Mouse (Mus musculus): ENCODE results near the gene Eme1.
"Not testable (repeated sequence)": the region's sequence is repeated elsewhere in the genome, so short reads cannot be mapped to it uniquely, and the experiment has no call there.

Gene Eme1

DNA sequence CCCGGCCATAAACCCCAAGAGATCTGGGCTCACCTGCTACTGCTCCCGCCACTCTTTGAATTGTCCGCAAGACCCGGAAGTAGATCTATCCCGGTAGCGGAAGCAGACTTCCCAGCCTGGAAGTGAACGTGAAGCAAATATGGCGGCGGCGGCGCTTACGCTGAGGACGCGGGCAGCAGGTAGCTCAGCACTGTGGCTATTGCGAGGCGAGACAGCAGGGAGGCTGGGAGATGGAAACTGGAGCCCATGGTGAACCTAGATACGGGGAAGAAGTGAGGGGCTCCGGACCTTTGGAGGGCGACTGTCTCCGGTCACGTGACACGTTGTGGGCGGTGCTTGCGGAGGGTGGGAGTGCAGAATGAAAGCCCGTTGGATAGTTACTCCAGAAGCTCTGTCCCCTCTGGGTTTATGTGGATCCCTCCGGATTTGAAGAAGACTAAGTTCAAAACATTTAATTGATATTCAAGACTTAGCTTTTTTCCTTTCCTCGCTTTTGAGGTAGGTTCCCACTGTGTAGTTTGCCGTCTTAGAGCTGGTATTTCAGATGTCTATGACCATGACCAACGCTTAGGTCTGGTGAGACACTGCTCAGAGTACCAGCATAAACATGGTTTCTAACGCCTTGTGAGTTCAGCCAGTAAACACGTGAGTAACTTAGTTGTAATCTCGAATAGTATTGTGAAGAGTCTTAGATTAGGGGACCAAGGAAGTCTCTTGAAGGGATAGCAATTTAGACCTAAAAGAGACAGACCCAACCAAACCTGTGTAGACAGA lies at the start of gene Eme1, which contains the start of gene Mrpl27:
Gene Eme1 (minus strand): TSS at position 302 of the 774 bp plus-strand sequence.
Gene Mrpl27 (plus strand): TSS at position 105 of the 774 bp plus-strand sequence.
- DNase-seq (ENCODE audit: low read depth), result peak; percentile 88

DNA sequence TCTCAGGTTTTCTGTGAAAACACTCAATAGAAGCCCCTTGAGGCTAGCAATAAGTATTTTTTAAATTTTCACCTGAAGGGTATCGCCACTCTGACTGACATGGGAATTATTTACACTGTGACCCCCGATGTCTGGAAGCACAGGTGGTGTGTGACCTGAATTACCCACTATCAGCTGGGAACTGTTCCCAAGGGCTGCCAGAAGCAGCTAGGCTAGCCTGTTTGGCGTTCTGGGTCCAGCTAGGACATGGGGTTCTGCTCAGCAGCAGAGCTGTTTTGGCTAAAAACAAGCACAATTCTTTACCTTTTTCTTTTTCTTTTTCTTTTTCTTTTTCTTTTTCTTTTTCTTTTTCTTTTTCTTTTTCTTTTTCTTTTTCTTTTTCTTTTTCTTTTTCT lies 48.4 kb upstream of the Eme1 start:
- no peak for DNase-seq (ENCODE audit: low read depth)

DNA sequence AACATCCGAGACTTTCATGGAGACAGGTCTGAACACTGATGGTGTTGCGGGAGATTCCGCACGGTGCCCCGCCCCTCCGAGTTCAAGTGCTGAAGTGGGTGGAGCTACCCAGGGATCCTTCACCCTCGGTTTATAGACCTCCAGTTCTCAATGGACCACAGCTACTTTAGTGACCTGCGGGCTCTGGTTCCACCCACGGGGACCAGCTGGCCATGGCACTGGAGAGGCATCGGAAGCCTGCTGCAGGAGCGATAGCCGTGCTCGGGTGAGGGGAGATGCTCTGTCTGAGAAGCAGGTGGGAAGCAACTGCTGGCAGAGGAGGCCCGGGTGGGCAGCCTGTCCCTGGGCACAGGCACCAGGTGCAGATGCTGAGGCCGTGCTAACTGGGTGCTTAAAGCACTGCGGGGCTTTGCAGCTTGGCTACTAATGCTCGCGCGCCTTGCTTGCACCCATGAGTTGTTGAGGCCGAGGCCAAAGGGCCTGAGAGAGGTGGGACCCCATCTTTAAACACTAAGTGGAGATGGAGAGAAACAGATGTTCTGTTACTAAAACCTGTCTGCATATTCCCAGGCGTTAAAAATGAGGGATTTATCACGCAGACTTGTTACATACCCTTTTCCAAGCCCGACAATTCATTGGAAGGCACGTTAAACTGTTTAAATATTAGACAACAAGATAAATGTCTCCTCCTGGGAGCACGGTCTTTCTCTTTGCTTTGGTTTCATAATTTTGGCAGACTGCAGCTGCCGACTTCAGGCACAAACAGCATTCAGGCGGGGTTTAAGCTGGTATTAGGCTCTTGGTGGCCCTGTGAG lies 47.8 kb upstream of the Eme1 start:
- DNase-seq (ENCODE audit: low read depth), result no peak

DNA sequence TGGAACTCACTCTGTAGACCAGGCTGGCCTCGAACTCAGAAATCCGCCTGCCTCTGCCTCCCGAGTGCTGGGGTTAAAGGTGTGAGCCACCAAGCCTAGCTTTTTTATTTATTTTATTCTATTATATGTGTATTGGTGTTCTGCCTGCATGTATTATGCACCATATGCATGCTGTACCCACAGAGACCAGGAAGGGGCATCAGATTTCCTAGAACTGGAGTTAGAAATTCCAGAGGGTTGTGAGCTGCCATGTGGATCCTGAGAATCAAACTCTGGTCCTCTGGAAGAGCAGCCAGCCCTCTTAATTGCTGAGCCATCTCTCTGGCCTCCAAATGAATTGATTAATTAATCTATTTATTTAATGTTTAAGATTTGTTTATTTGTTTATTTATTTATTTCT lies 45.6 kb upstream of the Eme1 start:
- DNase-seq (ENCODE audit: low read depth), result no peak

DNA sequence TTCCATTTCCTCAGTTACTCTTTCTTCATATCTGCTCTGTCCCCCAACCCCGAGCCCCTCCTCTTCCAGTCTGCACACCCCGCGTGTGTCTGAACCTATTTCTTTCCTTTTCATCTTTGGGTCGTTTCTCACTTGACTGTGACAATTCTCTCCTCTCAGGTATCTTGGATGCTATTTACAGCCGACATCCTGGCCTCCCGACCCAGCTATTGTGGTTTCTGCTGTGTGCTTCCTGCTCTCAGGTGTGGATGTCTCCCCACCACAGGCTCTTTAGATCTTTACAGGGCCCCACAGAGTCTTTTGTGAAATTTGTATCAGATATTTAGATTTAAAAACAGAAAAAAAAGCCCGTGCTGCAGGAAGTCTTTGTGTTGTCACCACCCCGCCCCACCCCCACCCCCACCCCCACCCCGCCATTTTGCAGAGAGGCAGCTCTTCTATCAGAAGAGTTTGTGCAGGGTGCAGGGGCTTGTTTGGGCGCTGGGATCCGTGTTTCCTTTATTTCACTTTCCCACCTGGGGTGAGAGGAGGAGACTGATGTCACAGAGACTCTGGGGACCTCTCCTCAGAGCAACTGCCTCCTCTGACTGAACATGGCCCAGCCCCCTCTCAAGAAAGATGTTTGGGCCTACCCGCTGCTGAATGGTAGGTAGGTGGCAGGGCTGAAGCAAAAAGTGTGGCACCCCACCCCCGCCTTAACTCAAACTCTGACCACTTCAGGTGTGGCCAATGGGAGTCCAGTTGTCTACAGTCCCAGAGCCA lies 44.1 kb upstream of the Eme1 start:
- DNase-seq (ENCODE audit: low read depth), result no peak

DNA sequence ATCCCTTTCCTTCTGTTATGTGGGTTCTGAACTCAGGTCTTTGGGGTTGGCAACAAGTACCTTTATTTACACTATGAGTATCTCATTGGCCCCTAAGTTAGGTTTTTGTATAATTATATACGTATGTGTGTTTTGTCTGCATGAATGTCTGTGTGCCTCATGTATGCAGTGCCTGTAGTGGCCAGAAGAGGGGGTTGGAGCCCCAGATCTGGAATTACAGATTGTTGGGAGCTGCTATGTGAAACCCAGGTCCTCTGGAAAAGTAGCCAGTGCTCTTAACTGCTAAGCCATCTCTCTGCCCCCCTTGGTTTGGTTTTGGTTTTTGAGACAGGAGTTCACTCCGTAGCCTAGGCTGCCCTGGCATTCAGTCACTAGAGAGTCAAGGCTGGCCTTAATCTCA lies 43.4 kb upstream of the Eme1 start:
- no peak for DNase-seq (ENCODE audit: low read depth)

DNA sequence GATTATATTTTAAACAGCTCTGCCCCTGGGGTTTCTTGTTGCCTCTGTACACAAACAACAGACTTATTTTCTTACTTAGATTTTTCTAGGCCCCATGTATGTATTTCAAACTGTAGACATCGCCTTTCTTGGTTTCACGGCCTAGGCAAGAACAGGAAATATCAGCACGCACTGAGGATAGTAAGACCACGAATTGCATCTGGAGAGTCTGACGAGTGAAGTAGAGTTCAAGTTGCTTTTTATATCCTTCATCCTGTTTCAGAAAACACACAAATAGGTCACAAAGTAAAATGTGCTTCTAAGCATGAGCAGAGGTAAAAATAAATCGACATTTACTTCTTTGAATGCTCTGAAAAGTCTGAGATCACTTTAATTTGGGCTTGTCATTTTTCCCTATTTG lies 41.7 kb upstream of the Eme1 start:
- no peak for DNase-seq (ENCODE audit: low read depth)

DNA sequence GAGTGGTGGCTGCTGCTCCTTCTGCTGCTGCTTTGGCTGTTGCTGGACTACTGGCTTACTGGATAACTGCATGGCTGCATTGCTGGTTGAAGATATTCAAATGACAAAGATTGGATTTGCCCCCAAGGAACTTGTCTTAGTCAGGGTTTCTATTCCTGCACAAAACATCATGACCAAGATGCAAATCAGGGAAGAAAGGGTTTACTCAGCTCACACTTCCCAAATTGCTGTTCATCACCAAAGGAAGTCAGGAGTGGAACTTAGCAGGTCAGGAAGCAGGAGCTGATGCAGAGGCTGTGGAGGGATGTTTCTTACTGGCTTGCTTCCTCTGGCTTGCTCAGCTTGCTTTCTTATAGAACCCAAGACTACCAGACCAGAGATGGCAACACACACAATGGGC lies 38.7 kb upstream of the Eme1 start:
- not testable (repeated sequence) for DNase-seq (ENCODE audit: low read depth)

DNA sequence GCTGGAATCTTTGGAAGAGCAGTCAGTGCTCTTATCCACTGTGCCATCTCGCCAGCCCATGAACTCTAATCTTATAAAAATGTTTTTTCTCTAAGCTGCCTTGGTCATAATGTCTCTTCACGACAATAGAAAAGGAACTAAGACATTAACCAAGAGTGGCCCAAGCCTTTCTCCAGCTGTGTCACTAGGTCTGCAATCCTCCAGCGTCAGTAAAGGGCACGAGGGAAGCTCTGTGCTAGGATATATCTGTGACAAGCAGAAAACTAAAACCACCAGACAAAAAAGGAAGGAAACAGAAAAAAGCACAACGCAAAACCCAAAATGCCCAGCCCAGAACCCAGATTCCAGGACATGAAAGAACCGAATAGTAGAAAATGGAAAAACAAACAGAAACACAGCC lies 33.4 kb upstream of the Eme1 start:
- DNase-seq (ENCODE audit: low read depth), result peak; percentile 47

DNA sequence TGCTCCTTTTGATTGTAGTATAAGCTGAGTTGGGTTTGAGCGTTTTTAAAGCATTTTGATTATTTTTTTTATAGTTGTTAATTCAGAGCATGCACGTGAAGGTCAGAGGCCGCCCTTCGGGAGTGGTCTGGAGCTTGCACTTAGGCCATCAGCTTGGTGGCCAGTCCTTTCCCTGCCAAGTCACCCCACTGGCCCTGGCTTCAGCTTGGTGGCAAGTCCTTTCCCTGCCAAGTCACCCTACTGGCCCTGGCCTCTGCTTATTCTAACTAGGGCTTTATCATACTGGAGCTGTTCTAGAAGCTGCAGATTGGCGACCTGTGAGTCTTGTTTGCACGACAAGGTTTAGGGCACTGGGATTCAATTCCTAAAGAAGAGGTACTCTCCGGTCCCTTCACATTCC lies 28.7 kb upstream of the Eme1 start:
- no peak for DNase-seq (ENCODE audit: low read depth)

DNA sequence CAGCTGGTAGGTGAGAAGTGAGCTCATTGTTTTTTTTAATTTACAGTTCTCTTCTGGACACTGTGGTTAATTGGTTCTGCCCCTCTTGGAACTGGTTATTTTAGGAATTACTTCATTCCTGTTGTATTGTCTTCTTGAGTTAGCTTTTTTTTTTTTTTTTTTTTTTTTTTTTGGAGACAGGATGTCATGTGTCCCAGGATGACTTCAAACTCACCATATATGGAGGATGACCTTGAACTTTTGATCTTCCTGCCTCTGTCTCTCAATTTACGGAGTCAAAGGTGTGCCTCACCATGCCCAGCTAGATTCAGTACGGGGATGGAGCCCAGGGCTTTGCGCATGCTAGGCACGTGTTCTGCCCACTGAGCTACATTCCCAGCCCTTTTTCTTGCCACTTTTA lies 27.9 kb upstream of the Eme1 start:
- DNase-seq (ENCODE audit: low read depth), result peak; percentile 57

DNA sequence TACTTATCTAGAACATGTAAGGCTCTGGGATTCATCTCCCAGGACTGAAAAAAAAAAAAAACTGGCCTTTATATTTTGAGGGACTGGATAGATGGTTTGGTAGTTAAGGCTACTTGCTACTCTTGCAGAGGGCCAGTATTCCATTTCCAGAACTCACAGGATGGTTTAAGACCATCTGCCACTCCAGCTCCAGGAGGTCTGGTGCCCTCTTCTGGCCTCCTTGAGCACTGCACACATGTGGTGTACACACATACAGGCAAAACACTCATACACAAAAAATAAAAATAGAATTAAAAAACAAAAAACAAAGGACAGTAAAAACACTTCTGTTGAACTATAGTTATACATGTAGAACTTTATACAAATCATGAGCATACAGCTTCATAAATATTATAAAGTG lies 26.9 kb upstream of the Eme1 start:
- peak; percentile 18 for DNase-seq (ENCODE audit: low read depth)

DNA sequence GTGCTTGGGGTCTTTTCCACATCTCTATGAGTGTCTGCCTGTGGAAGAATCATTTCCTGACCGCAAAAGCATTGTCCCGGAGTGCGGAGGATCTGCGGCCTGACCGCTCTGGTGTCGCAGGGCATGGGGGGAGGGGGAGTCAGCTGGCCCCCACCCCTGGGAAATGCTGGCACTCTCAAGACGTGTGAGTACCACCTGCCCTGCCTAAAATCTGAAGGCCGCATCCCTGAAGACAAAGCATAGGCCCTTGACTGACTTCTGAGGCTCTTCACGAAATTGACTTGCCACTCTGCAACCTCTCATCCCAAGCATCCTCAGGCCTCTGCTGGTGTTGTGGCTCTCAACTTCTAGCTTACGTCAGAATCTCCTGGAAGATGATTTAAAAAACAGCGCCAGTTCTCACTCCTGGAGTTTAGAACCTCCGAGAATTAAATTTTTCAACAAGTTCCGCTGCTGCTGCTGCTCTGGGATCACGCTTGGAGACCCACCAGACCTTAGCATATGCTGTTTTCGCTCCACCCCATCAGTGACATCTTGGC lies 23.9 kb upstream of the Eme1 start:
- DNase-seq (ENCODE audit: low read depth), result no peak

DNA sequence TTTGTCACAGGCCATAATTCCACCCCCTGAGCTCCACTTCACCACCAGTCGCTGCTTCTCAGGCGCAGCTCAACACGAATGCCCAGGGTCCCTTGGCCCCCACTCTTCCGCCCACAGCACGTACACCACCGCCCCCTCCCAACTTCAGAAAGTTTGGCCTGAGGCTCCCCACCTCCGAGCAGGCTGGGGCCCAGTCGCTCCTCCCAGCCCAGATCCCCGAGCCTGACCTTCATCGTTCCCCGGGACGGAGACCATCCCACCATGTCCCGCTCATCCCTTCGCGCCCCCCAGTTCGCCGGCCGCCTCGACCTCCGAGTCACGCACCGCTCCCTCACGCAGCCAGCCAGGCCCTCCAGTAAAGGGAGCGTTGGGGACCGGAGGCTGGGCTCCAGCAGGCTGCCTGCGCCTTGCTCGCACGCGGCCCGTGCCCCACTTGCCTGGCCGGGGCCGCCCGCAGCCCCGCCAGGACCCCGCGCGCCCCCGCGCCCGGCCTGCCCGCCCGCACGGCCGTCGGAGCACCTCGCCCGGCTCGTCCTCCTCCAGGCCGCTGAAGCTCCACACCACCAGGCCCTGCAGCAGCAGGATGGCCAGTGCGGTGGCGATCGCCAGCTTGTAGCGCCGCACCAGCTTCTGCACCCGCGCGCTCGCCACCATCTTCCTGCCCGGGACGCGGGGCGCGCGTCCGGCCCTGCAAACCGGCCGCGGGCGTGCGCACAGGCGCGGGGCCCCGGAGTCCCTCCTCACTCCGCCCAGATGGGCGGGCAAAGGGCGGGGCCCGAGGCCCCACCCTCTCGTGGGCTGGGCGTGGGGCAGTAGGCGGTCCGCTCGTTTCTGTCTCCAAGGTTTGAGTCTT lies 23.2 kb upstream of the Eme1 start, which contains the start of gene Xylt2:
Gene Xylt2 (minus strand): TSS at position 762 of the 853 bp plus-strand sequence.
- DNase-seq (ENCODE audit: low read depth), result peak; percentile 82

DNA sequence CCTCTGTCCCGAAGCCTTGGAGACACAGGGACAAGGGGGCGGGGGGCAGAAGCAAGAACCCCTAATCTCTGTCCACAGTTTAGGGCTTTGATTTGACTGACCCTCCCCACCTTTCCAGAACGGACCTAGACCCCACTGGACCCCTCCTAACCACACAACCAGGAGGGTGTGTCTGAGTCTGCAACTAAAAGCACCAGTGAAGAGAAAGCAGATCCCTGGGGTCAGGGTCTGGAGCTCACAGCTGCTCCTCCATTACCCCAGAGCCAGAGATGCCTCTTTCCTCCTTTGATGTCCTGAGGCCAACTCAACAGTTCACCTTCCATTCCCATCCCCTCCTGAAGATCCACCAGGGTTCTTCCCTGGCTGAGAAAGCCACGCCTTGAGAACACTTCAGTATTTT lies 22.5 kb upstream of the Eme1 start:
- DNase-seq (ENCODE audit: low read depth), result no peak

DNA sequence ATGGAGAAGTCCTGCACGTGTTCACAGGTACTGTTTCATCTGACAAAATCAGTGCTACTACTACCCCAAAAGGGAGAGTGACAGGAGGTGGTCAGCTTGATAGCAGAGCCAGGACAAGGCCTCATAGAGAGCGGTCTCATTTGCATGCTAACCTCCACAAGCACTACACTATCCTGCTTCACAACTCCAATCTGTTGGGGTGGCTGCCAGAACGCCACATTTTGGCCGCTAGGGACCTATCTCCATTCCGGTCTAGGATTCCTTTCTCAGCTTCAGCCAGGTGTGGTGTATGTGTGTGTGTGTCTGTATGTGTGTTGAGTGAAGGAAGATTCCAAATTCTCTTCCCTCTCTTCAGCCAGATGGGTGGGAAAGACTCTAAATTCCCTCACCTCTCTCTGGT lies 21.7 kb upstream of the Eme1 start:
- DNase-seq (ENCODE audit: low read depth), result no peak

DNA sequence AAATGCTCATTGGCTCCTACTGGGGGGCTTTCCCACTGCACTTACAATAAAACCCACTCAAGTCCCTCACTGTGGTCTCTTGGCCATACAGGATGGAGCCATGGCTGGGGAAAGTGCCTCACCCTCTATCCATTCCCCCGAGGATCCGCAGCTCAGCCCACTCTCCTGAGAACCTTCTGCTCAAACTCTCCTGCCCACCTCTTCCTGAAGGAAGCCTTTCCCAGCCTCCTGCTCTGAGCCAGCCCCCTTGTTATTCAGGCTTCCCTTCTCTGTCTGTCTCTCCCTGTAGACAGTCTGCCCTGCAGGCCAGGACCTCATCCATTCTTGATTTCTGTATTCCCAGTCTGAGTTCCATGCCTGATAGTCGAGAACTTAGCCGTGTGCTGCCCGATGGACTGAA lies 21.2 kb upstream of the Eme1 start:
- DNase-seq (ENCODE audit: low read depth), result no peak

DNA sequence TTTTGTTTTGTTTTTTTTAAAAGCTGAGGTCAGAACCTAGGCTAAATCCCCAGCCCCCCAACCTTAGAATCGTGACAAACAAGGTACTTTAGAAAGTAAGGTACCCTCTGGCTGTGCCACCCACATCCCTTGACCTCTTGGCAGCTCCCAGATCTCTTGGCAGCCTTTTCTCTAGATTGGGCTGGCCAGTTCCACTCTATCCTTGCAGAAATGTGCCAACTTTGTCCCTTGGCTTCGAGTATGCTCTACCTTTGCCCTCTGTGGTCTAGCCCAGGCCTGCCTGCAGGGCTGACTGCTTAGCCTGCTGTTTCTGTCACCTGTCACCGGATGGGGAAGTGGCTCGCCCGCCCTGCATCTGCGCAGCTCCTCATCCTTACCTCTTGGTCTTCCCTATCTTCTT lies 11.5 kb upstream of the Eme1 start:
- no peak for DNase-seq (ENCODE audit: low read depth)

DNA sequence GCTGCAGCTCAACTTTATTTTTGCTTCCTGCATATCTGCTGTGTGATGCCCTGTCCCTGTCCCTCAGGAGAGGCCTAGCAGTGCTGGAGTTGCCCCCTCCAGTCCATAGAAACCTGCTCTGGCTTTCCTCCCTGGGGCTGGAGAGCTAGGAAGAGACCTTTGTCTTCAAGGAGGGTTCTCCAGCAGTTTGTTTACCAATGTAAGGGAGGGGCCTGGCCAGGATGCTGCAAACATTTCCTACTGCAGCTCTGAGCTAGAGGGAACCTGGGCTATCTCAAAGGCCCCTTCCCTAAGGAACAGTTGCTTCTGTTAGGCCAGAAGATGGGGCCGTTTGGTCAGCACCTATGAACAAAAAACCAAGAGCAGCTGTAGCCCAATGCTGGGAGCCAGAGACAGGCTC lies 7.6 kb upstream of the Eme1 start:
- DNase-seq (ENCODE audit: low read depth), result no peak

DNA sequence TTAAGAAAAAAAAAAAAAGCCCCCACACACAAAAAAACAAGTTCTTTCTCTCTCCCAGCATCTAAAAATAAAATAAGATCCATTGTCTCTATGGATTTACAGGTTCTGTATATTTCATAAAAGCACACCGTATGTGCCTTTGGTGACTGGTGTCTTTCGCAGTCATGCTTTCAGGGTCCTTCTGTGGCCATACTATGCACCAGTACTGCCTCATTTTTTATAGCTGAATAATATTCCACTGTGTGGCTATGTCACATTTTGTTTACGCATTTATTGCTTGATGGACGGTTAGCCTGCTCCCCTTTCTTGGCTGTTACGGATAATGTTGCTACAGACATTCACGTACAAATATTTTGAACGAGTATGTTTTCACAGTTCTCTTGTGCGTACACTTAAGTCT lies 791 bp downstream of the Eme1 start:
- no peak for DNase-seq (ENCODE audit: low read depth)

DNA sequence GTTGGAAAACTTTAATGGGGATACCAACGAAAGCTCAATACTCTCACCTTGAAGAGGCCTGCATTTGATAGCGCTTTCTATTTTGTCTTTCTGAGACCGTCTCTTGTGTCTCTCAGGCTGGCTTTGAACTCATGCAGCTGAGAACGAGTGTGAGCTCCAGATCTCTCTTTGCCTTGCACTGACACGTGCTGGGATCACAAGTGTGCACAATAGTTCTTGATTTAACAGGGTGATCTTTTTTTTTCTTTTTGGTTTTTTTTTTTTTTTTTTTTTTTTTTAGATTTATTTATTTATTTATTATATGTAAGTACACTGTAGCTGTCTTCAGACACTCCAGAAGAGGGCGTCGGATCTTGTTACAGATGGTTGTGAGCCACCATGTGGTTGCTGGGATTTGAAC lies 2.5 kb downstream of the Eme1 start:
- DNase-seq (ENCODE audit: low read depth), result not testable (repeated sequence)
